Mouse (Mus musculus): ENCODE results near the gene Pcsk4. TPM values are rescaled to one million over a fixed set of nuclear protein-coding genes. Genes with fewer than 3 reads are reported as not detected.

Gene Pcsk4
- polyA plus RNA-seq, 1 experiment, result 15.1 TPM

GRCm38 (mm10) chr10:80315315-80315714 is 14.0 kb downstream of the Pcsk4 start:
- no peak for TF ChIP-seq GATA1 (IDR thresholded peaks at IDR 0.05; ENCODE audit: borderline replicate concordance, low read length)
- TF ChIP-seq FLI1 (IDR thresholded peaks at IDR 0.05; ENCODE audit: low read length), result no peak

DNA sequence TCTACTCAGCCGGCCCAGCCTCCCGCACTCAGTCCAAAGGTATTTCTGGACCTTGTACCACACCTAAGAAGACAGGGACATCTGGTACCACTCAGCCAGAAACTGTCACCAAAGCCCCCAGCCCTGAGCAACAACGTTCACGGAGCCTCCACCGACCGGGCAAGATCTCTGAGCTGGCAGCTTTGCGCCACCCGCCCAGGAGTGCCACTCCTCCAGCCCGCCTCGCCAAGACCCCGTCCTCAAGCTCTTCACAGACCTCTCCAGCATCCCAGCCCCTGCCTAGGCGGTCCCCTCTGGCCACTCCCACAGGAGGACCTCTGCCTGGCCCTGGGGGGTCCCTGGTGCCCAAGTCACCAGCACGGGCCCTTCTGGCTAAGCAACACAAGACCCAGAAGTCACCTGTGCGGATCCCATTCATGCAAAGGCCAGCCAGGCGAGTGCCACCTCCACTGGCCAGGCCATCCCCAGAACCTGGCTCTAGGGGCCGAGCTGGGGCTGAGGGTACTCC is 14.8 kb downstream of the Pcsk4 start:
- Histone ChIP-seq H3K4me3 (replicated peaks) (no peak overlapping the region), H3K4me1 (peaks cover 72% of the 10 kb centered on the region), H3K27me3 (replicated peaks) (peaks cover 56% of the 10 kb centered on the region), H3K9me3 (peaks cover 19% of the 10 kb centered on the region; the same call in 1 of the 2 replicates), H3K36me3 (replicated peaks; ENCODE audit: low read length) (peaks cover 69% of the 10 kb centered on the region)
- no peak for TF ChIP-seq FLI1 (IDR thresholded peaks at IDR 0.05; ENCODE audit: low read length)
- no peak for TF ChIP-seq GATA1 (IDR thresholded peaks at IDR 0.05; ENCODE audit: borderline replicate concordance, low read length)

More at GRCm38 (mm10) chr10:80315315-80315714, 14.0 kb downstream of the Pcsk4 start:
- Histone ChIP-seq H3K4me1 (peaks cover 75% of the 10 kb centered on the region), H3K36me3 (replicated peaks; ENCODE audit: low read length) (peaks cover 70% of the 10 kb centered on the region), H3K27me3 (replicated peaks) (peaks cover 56% of the 10 kb centered on the region), H3K9me3 (peaks cover 19% of the 10 kb centered on the region; the same call in 1 of the 2 replicates), H3K4me3 (replicated peaks) (no peak overlapping the region)

GRCm38 (mm10) chr10:80313627-80314201 is 15.6 kb downstream of the Pcsk4 start:
- H3K9me3 ChIP-seq, result peaks cover 19% of the 10 kb centered on the region; the same call in 1 of the 2 replicates
- peaks cover 64% of the 10 kb centered on the region for H3K4me1 ChIP-seq
- peak overlapping the region; percentile 48 for H3K4me3 ChIP-seq (replicated peaks)
- TF ChIP-seq FLI1 (IDR thresholded peaks at IDR 0.05; ENCODE audit: low read length) (no peak), GATA1 (IDR thresholded peaks at IDR 0.05; ENCODE audit: borderline replicate concordance, low read length) (no peak)
- peaks cover 68% of the 10 kb centered on the region for H3K36me3 ChIP-seq (replicated peaks; ENCODE audit: low read length)
- peaks cover 64% of the 10 kb centered on the region for H3K27me3 ChIP-seq (replicated peaks)

DNA sequence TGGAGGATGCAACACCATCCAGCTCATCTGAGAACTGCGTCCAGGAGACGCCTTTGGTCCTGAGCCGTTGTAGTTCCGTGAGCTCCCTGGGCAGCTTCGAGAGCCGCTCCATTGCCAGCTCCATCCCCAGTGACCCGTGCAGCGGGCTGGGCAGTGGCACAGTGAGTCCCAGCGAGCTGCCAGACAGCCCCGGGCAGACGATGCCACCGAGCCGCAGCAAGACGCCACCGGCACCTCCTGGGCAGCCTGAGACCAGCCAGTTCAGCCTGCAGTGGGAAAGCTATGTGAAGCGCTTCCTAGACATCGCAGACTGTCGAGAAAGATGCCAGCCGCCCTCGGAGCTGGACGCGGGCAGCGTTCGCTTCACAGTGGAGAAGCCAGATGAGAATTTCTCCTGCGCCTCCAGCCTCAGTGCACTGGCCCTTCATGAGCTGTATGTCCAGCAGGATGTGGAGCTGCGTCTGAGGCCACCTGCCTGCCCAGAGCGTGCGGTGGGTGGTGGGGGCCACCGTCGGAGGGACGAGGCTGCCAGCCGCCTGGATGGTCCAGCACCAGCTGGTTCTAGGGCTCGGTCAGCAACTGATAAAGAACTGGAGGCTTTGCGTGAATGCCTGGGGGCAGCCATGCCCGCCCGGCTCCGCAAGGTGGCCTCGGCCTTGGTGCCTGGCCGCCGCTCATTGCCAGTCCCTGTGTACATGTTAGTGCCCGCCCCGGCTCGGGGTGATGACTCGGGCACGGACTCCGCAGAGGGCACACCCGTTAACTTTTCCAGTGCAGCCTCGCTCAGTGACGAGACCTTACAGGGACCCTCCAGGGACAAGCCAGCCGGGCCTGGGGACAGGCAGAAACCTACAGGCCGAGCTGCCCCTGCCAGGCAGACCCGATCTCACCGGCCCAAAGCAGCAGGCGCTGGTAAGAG is 16.5 kb downstream of the Pcsk4 start:
- peaks cover 70% of the 10 kb centered on the region for H3K27me3 ChIP-seq (replicated peaks)

GRCm38 (mm10) chr10:80311560-80311959 is 17.7 kb downstream of the Pcsk4 start:
- Histone ChIP-seq H3K9me3 (peaks cover 19% of the 10 kb centered on the region; the same call in 1 of the 2 replicates), H3K36me3 (replicated peaks; ENCODE audit: low read length) (peaks cover 65% of the 10 kb centered on the region), H3K4me1 (peaks cover 42% of the 10 kb centered on the region), H3K27me3 (replicated peaks) (peaks cover 82% of the 10 kb centered on the region), H3K4me3 (replicated peaks) (no peak overlapping the region)
- TF ChIP-seq GATA1 (IDR thresholded peaks at IDR 0.05; ENCODE audit: borderline replicate concordance, low read length) (no peak), FLI1 (IDR thresholded peaks at IDR 0.05; ENCODE audit: low read length) (no peak)

More for the DNA sequence above, 16.5 kb downstream of the Pcsk4 start:
- TF ChIP-seq GATA1 (IDR thresholded peaks at IDR 0.05; ENCODE audit: borderline replicate concordance, low read length) (no peak), FLI1 (IDR thresholded peaks at IDR 0.05; ENCODE audit: low read length) (no peak)
- peaks cover 55% of the 10 kb centered on the region for H3K4me1 ChIP-seq
- peaks cover 19% of the 10 kb centered on the region; the same call in 1 of the 2 replicates for H3K9me3 ChIP-seq
- H3K4me3 ChIP-seq (replicated peaks), result peak overlapping the region; percentile 48
- peaks cover 65% of the 10 kb centered on the region for H3K36me3 ChIP-seq (replicated peaks; ENCODE audit: low read length)

GRCm38 (mm10) chr10:80304862-80305261 is 24.4 kb downstream of the Pcsk4 start:
- Histone ChIP-seq H3K4me3 (replicated peaks) (peak overlapping the region; percentile 92), H3K9me3 (no peaks in the 10 kb centered on the region), H3K4me1 (peaks cover 48% of the 10 kb centered on the region), H3K27me3 (replicated peaks) (peaks cover 72% of the 10 kb centered on the region), H3K36me3 (replicated peaks; ENCODE audit: low read length) (peaks cover 36% of the 10 kb centered on the region)
- TF ChIP-seq GATA1 (IDR thresholded peaks at IDR 0.05; ENCODE audit: borderline replicate concordance, low read length) (no peak), FLI1 (IDR thresholded peaks at IDR 0.05; ENCODE audit: low read length) (no peak)

GRCm38 (mm10) chr10:80304458-80304857 is 24.8 kb downstream of the Pcsk4 start:
- TF ChIP-seq GATA1 (IDR thresholded peaks at IDR 0.05; ENCODE audit: borderline replicate concordance, low read length) (no peak), FLI1 (IDR thresholded peaks at IDR 0.05; ENCODE audit: low read length) (no peak)
- Histone ChIP-seq H3K9me3 (no peaks in the 10 kb centered on the region), H3K4me3 (replicated peaks) (peak overlapping the region; percentile 92), H3K4me1 (peaks cover 52% of the 10 kb centered on the region), H3K27me3 (replicated peaks) (peaks cover 75% of the 10 kb centered on the region), H3K36me3 (replicated peaks; ENCODE audit: low read length) (peaks cover 36% of the 10 kb centered on the region)

DNA sequence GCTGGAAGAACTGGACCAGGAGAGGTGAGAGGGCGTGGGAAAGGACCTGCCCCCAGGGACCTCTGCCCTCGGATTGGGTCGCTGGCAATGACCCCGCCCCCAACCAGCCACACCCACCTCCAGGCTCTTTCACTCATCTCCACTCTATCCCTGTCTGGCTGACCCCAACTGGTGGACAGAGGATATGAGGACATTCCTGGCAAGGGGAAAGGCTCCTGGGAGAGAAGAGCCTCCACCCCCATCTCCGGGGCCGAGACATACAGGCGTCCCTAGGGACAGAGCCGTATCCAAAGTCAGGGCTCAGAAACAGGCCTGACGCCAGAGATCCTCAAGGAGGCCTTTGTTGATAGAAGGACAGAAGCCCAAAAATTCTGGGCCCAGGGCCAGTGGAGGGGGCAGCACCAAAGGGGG is 26.8 kb downstream of the Pcsk4 start:
- Histone ChIP-seq H3K27me3 (replicated peaks) (peaks cover 76% of the 10 kb centered on the region), H3K4me3 (replicated peaks) (no peak overlapping the region), H3K4me1 (peaks cover 72% of the 10 kb centered on the region), H3K9me3 (no peaks in the 10 kb centered on the region), H3K36me3 (replicated peaks; ENCODE audit: low read length) (peaks cover 20% of the 10 kb centered on the region)
- TF ChIP-seq FLI1 (IDR thresholded peaks at IDR 0.05; ENCODE audit: low read length) (no peak), GATA1 (IDR thresholded peaks at IDR 0.05; ENCODE audit: borderline replicate concordance, low read length) (no peak)

DNA sequence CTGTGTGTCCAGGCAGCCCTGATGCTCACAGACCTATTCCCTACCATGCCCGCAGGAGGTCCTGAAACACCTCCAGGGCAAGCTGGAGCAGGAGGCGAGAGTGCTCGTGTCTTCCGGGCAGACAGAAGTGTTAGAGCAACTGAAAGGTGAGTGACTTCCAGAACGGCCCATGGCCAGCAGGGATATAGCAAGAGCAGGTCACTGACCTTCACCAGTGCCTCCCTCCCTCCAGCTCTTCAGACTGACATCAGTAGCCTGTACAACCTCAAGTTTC is 27.3 kb downstream of the Pcsk4 start:
- Histone ChIP-seq H3K4me3 (replicated peaks) (no peak overlapping the region), H3K36me3 (replicated peaks; ENCODE audit: low read length) (peaks cover 15% of the 10 kb centered on the region), H3K9me3 (no peaks in the 10 kb centered on the region), H3K4me1 (peaks cover 77% of the 10 kb centered on the region), H3K27me3 (replicated peaks) (peaks cover 75% of the 10 kb centered on the region)
- TF ChIP-seq GATA1 (IDR thresholded peaks at IDR 0.05; ENCODE audit: borderline replicate concordance, low read length) (no peak), FLI1 (IDR thresholded peaks at IDR 0.05; ENCODE audit: low read length) (no peak)

Data from megakaryocyte, embryonic 14.5 days (primary cell).